Mouse (Mus musculus): ENCODE measurements at regions not wholly inside any gene's neighbourhood (a gene's known extent, or its start where the extent isn't known, plus 50 kb on each side); places are given as distances from the start of the nearest gene placed in this dataset.

GRCm38 (mm10) chr8:7796156-7796555 lies 864.9 kb downstream of the Efnb2 start:
- DNase-seq (ENCODE audit: low spot score) = no peak

GRCm38 (mm10) chr8:7763820-7764219 lies 897.2 kb downstream of the Efnb2 start:
- DNase-seq (ENCODE audit: low spot score) = no peak

- DNase-seq (ENCODE audit: low spot score) = no peak
Measured at GRCm38 (mm10) chr8:7760987-7761386, 900.1 kb downstream of the Efnb2 start.

GRCm38 (mm10) chr8:7732726-7733125 lies 928.3 kb downstream of the Efnb2 start:
- DNase-seq (ENCODE audit: low spot score) = no peak

- DNase-seq (ENCODE audit: low spot score) = no peak
Measured at GRCm38 (mm10) chr8:7721880-7722279, 939.2 kb downstream of the Efnb2 start.

- no peak for DNase-seq (ENCODE audit: low spot score)
Measured at GRCm38 (mm10) chr8:7718898-7719696, 941.9 kb downstream of the Efnb2 start.

- no peak for DNase-seq (ENCODE audit: low spot score)
Measured at GRCm38 (mm10) chr8:7710764-7711163, 950.3 kb downstream of the Efnb2 start.

- no peak for DNase-seq (ENCODE audit: low spot score)
Measured at GRCm38 (mm10) chr8:7709406-7709805, 951.6 kb downstream of the Efnb2 start.

GRCm38 (mm10) chr8:7691355-7691996 lies 969.6 kb downstream of the Efnb2 start:
- no peak for DNase-seq (ENCODE audit: low spot score)

GRCm38 (mm10) chr8:7653804-7654203 lies 1007.2 kb downstream of the Efnb2 start:
- DNase-seq (ENCODE audit: low spot score) = no peak

Measured in T-cell, adult 2 months (primary cell).